Mouse (Mus musculus): Measurements from ENCODE around the gene Tbccd1.
"Not testable (repeated sequence)": the region's sequence is repeated elsewhere in the genome, so short reads cannot be mapped to it uniquely, and the experiment has no call there.

Tbccd1 gene

DNA sequence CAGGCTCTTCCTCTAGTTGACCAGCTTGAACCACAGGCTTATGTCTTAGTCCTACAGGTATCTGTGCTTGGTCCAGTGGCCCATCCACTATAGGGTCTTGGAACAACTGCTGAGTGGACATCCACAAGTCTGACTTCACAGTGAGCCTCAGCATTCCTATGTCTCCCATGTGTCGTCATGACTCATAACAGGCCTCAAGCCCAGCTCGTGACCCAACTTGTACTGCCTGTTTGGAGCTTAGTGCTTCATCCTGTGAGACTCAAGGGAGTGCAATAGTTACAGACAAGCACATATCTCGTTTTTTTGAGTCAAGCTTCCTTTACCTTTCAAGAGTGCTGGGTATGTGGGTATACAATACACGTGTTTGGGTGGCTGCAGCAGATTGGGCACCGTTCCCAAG is 74.8 kb downstream of the Tbccd1 start:
- DNase-seq (ENCODE audit: low read depth, low spot score), result no peak

DNA sequence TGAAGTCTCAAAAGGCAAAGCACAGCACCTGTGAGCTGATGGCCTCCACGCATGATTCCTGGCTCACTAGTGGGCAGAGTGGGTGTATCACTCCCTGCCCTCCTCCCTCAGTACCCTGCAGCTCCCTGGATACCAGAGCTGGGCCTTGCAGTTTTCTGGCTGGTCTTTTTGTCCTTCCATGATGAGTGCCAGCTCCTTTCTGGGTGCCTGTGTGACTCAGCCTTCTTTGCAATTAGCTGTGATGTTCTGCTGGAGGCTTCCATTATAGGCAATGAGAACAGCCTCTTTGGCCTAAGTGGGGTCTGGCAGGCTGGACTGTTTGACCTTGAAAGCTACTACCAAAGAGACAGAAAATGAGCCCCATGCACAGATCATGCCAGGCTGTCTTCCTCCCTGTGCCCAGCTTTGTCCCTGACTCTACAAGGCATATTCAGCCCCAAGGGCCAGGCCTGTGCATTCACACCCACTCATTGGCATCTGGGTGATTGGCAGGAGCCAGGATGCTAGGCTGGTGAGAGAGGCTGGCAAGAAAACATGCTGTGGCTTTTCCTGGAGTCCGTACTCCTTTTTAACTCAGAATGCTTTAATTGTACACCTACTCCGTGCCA is 78.1 kb downstream of the Tbccd1 start:
- no peak for DNase-seq (ENCODE audit: low read depth, low spot score)

DNA sequence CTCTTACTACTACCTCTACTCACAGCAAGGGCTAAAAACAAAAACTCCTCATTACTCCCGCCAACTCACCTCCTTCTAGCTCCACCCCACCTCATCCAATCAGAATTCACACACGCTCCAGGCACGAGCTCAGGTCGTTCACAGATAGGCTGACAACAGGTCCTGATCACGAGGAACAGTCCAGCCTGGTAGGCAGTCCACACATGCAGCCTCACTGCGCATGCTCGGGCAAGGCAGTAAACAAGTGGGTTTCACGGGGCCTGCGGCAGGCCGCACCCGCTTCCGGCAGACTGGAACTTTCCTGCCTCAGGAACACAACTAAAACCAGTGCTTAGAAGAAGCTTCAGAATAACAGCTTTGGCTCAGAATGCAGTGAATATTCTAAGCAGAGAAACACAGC is 79.2 kb downstream of the Tbccd1 start:
- not testable (repeated sequence) for DNase-seq (ENCODE audit: low read depth, low spot score)

DNA sequence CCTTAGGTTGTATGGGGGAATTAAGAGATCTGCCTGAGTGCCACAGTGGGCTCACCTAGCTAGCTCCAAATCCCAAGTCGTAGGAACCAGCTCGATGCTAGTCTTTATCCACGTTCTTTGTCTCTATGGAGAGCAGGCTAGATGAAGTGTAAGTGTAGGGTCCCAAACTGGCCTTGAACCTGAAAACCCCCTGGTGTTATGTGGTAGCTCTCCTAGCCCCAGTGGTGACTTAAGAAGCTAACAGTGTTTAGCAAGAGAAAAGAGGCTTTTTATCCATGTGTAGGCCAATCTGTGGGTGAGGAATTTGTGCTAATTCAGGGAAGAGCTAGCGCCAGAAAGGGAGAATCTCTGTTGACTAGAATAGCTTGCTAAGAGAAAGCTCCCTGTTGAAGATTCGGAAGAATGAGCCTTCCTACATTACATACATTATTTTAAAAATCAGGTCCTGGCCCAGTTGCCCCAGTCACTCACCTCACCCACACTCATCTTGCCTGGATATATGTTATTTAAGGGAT is 81.9 kb downstream of the Tbccd1 start:
- no peak for DNase-seq (ENCODE audit: low read depth, low spot score)

DNA sequence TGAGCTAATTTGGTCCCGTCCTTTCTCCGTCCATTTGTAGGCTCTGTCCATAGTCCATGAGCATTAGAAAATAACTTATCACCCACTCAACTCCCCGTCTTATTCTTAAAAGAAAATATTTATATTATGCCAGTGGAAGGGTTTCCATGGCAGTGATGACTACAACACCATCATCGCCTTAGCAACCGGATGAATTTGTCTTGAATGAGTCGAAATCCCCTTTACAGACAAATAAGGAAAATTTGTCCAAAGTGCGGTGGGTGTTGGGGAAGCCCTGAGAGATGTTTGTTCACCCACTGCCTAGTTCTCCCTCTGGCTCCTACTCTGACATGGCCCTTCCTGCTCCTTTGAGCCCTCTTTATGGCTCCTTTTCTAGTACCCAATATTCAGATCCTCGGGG is 88.8 kb downstream of the Tbccd1 start:
- DNase-seq (ENCODE audit: low read depth, low spot score), result no peak

DNA sequence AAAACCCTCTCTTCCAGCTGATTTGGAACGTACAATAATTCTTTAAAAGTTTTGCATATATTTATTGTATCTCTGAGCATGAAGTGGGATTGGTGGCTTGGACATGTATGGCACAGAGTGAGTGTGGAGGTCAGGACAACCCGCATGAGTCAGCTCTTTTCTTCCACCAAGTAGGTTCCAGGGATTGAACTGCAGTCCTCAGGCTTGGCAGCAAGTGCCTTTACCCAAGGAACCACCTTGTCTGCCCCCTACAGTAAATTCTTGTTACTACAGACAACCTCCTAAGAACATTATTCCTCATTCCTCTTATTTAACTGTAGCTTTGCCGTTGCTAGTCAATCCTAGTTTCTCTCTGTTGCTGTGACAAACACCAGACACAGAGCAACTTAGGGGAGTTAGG is 90.1 kb downstream of the Tbccd1 start:
- DNase-seq (ENCODE audit: low read depth, low spot score), result no peak

DNA sequence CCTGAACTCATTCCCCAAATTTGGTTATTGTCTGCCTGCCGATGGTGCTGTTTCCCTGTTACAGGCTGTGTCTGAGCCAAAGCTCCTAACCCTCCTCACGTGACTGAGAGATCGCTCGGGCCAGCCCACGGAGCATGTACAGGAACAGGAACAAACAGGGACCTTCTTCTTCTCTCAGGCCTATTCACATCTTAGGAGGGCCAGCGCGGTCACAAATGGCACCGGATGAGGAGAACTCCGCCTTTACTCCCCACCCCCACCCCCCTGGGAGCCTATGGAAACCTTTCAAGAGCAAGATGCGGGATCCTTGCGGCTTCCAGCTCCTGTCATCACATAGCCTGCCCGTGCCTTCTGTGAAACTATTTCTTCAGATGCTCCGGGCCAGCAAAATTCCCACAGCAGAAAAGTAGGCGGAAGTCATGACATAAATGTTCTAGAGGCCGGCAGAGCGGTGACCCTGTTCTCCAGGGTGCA is 90.7 kb downstream of the Tbccd1 start:
- DNase-seq (ENCODE audit: low read depth, low spot score), result no peak

DNA sequence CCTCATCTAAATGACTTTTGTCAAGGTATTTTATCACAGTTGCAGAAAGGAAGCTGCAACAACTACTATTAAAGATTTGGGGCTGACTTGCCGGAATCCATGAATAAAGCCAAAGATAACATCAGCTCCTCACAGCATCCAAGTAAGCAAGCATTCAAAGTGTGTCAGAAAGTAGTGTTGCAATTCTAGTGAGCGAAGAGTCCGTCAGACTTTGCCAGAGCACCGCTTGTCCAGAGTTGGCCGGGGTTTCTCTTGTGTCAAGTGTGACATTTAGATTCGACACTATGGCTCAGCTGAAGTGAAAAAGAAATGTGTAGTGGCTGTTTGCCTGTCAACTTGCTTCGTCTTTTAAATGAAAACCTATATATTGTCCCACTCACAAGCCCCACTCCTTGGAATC is 91.9 kb downstream of the Tbccd1 start:
- DNase-seq (ENCODE audit: low read depth, low spot score), result no peak
